Mouse (Mus musculus) heart, embryonic 12.5 days (tissue): ENCODE data around the gene Sept9. TPM values are rescaled to one million over a fixed set of nuclear protein-coding genes. Genes with fewer than 3 reads are reported as not detected.

Experiments used
- ATAC-seq: fragments of 200-750 bp; cut with Nextera tagmentation; 2 replicates; pipeline ENCODE4 v1.8.0; 2017; ENCODE audit warnings: moderate TSS enrichment, moderate library complexity; ENCODE audit not compliant: insufficient number of reproducible peaks, low FRiP score
- H3K27ac ChIP-seq: fragments of 300-500 bp; sonication (generic); 2 replicates; pipeline ENCODE4 v1.5.1; 2016; ENCODE audit warnings: mild to moderate bottlenecking, moderate library complexity; ENCODE audit not compliant: poor library complexity, severe bottlenecking
- H3K27me3 ChIP-seq: fragments of 300-500 bp; sonication (generic); replicated peaks from 2 replicates; pipeline ENCODE4 v1.6.1; 2016; ENCODE audit warnings: mild to moderate bottlenecking, moderate library complexity
- H3K36me3 ChIP-seq: fragments of 300-500 bp; sonication (generic); 2 replicates; pipeline ENCODE4 v1.6.1; 2016; ENCODE audit warnings: mild to moderate bottlenecking, moderate library complexity
- H3K4me1 ChIP-seq: fragments of 300-500 bp; sonication (generic); replicated peaks from 2 replicates; pipeline ENCODE4 v1.6.1; 2016; ENCODE audit warnings: mild to moderate bottlenecking
- H3K4me2 ChIP-seq: fragments of 300-500 bp; sonication (generic); 2 replicates; pipeline ENCODE4 v1.6.1; 2016; ENCODE audit warnings: mild to moderate bottlenecking, moderate library complexity
- H3K4me3 ChIP-seq: fragments of 300-500 bp; sonication (generic); 2 replicates; pipeline ENCODE4 v1.5.1; 2016; ENCODE audit warnings: mild to moderate bottlenecking
- H3K9ac ChIP-seq: fragments of 300-500 bp; sonication (generic); 2 replicates; pipeline ENCODE4 v1.6.1; 2016; ENCODE audit warnings: mild to moderate bottlenecking, moderate library complexity
- H3K9me3 ChIP-seq: fragments of 300-500 bp; sonication (generic); replicated peaks from 2 replicates; pipeline ENCODE4 v1.6.1; 2016; ENCODE audit warnings: mild to moderate bottlenecking, moderate library complexity
- WGBS: fragments of 180-500 bp; shearing (Covaris S2); methylation state at CpG from one replicate; pipeline ENCODE4 v1.1.7; 2016; 5-methylcytosine and 5-hydroxymethylcytosine counted together
- polyA plus RNA-seq: library from polyadenylated mRNA; unstranded; fragments of >200 nt; fragmentation: Nextera tagmentation; extraction: Ambion mirVana; gene quantifications from 2 replicates; pipeline ENCODE4 v1.2.1, GENCODE M21; 2016

Sept9 gene
- polyA plus RNA-seq, 1 experiment from 2014 or later: 103 TPM

DNA sequence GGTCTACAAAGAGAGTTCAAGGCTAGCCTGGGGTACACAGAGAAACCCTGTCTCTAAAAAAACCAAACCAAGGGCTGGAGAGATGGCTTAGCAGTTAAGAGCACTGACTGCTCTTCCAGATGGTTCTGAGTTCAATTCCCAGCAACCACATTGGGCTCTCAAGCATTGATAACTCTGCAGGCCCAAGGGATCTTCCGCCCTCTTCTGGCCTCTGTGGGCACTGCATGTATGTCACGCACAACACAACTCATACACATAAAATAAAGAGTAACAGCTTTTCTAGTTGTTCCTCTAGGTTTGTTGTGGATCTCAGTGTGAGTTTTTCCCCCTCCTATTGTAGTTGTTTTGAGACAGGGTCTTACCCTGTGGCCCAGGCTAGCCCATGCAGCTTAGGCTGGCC lies 192.8 kb downstream of the Sept9 start:
- WGBS: 71% methylated on average over 2 of the region's 2 CpGs
- Histone ChIP-seq H3K27ac (no peak overlapping the region), H3K9me3 (no peaks in the 10 kb centered on the region), H3K9ac (no peak overlapping the region), H3K4me1 (peaks cover 35% of the 10 kb centered on the region), H3K36me3 (no peaks in the 10 kb centered on the region), H3K4me2 (no peak overlapping the region), H3K27me3 (peaks cover 38% of the 10 kb centered on the region), H3K4me3 (no peak overlapping the region)
- ATAC-seq: no peak

DNA sequence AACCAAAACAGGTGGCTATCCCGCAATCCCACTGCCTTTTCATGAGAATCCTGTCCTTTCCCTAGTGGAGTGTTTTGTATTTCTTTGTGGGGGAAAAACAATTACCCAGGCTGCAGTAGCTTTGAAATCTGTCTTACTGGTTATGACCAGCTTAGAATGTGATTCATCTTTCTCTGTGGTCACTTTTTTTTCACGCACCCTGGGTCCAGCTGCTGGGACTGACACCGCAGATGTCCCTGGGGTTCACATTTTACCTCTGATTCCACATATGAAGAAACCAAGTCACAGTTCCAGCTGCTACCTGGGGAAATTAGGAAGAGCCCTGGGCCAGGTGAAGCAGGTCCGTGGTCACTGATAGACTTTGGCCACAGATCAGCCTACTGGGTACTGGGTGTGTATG lies 194.3 kb downstream of the Sept9 start:
- no peak overlapping the region for H3K27ac ChIP-seq
- H3K4me2 ChIP-seq: peak overlapping the region; percentile 66; the same call in 1 of the 2 replicates
- peaks cover 34% of the 10 kb centered on the region for H3K4me1 ChIP-seq
- no peaks in the 10 kb centered on the region for H3K36me3 ChIP-seq
- 69% methylated on average over 4 of the region's 4 CpGs for WGBS
- H3K9ac ChIP-seq: no peak overlapping the region
- no peak overlapping the region for H3K4me3 ChIP-seq
- ATAC-seq: no peak
- H3K27me3 ChIP-seq: peaks cover 49% of the 10 kb centered on the region
- H3K9me3 ChIP-seq: no peaks in the 10 kb centered on the region

DNA sequence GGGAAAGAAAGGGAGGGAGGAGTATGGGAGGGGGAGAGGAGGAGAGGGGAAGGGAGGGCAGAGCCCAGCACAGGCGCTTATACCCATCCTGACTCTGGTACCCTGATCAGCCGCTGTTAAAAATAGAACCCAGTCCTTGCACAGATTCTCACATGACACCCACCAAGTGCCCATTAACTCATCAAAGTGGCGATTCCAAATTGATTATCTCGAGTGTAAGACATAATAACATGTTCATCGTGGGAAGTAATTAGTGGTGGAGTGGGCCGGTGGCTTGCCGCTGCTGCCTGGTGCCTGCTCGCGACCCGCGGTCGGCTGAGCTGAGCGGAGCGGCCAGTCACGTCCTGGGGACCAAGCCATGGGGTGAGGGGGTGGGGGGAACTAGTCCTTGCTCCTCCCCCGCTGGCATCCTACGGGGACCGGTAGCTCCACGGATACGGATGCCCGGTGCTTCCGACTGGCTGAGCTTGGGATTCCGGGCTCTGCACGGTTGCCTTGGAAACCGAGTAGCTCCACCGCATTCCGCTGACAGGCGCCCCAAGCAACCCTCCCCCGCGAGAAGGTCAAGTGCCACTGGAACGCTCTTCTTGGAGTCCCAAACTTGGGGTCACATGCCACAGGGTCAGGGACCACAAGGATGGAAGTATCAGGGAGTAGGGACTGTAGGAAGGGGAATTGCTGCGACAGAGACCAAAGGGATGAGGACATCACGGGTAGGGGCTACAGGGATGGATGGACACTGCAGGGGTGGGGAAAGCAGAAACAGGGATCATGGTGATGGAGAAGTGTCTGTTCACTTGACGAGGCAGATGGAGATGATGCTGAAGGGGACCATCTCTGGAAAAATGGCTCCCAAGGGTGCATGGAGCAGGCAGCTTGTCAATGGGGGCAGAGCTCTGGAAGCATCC lies 195.0 kb downstream of the Sept9 start:
- Histone ChIP-seq H3K4me2 (peak overlapping the region; percentile 66), H3K27me3 (peaks cover 56% of the 10 kb centered on the region), H3K36me3 (no peaks in the 10 kb centered on the region), H3K9ac (no peak overlapping the region), H3K9me3 (no peaks in the 10 kb centered on the region), H3K4me1 (peaks cover 34% of the 10 kb centered on the region), H3K4me3 (peak overlapping the region; percentile 30), H3K27ac (no peak overlapping the region)
- WGBS: under 1% methylated on average over 34 of the region's 34 CpGs
- no peak for ATAC-seq

GRCm38 (mm10) chr11:117395228-117395627 lies 195.8 kb downstream of the Sept9 start:
- no peak overlapping the region for H3K27ac ChIP-seq
- H3K9ac ChIP-seq: no peak overlapping the region
- WGBS: 5% methylated on average over 9 of the region's 9 CpGs
- no peak for ATAC-seq
- peaks cover 28% of the 10 kb centered on the region for H3K4me1 ChIP-seq
- peak overlapping the region; percentile 66 for H3K4me2 ChIP-seq
- peaks cover 63% of the 10 kb centered on the region for H3K27me3 ChIP-seq
- H3K4me3 ChIP-seq: no peak overlapping the region
- H3K9me3 ChIP-seq: no peaks in the 10 kb centered on the region
- no peaks in the 10 kb centered on the region for H3K36me3 ChIP-seq

DNA sequence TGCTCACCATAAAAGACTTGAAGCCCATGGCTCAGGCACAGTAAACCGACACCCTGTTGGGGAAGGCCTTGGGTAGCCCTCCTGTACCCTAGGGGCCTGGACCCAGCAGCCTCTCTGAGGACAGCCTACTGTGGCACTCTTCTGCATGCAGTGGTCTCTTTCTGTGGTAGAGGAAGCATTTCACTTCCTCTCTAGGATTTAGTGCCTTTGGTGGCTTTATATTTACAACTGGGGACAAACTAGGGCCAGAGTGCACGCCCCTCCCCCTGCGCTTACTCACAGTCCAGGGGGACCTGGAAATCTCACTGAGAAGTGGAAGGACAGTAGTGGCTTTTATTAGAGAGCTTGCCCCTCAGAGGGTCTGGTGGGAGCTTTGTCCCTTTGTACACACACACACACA lies 197.5 kb downstream of the Sept9 start:
- Histone ChIP-seq H3K4me3 (no peak overlapping the region), H3K9ac (no peak overlapping the region), H3K27me3 (peaks cover 70% of the 10 kb centered on the region), H3K36me3 (no peaks in the 10 kb centered on the region), H3K4me1 (peaks cover 16% of the 10 kb centered on the region), H3K9me3 (0 out of 2 replicates have a peak, but pooled peaks cover 4% of the 10 kb centered on the region), H3K4me2 (no peak overlapping the region), H3K27ac (no peak overlapping the region)
- ATAC-seq: no peak
- WGBS: 77% methylated on average over 3 of the region's 3 CpGs

- WGBS: 23% methylated on average over 4 of the region's 4 CpGs
- Histone ChIP-seq H3K4me2 (no peak overlapping the region), H3K36me3 (no peaks in the 10 kb centered on the region), H3K27me3 (peaks cover 73% of the 10 kb centered on the region), H3K4me1 (peaks cover 16% of the 10 kb centered on the region), H3K9me3 (0 out of 2 replicates have a peak, but pooled peaks cover 4% of the 10 kb centered on the region), H3K4me3 (no peak overlapping the region), H3K9ac (no peak overlapping the region), H3K27ac (no peak overlapping the region)
- no peak for ATAC-seq
These were observed 198.3 kb downstream of the Sept9 start for GRCm38 (mm10) chr11:117397755-117398154.

DNA sequence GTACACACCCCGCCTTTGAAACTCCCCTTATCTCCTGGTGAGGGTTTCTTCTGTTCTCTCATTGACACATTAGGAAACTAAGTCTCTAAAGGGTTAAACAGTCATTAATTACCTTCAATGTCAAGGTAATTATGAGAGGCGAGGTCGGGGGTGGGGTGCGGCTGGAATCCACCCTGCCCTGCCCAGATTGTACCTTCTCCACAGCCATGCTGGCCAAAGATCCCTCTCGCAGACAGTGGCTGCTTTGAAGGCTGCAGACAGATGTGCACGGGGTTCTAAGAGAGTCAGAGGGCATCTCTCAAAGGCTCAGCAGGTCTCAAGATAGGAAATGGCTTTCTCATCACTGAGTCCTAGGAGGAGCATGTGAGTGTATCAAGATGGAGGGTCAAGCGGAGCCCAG lies 198.7 kb downstream of the Sept9 start:
- peaks cover 74% of the 10 kb centered on the region for H3K27me3 ChIP-seq
- no peak for ATAC-seq
- 36% methylated on average over 7 of the region's 7 CpGs for WGBS

DNA sequence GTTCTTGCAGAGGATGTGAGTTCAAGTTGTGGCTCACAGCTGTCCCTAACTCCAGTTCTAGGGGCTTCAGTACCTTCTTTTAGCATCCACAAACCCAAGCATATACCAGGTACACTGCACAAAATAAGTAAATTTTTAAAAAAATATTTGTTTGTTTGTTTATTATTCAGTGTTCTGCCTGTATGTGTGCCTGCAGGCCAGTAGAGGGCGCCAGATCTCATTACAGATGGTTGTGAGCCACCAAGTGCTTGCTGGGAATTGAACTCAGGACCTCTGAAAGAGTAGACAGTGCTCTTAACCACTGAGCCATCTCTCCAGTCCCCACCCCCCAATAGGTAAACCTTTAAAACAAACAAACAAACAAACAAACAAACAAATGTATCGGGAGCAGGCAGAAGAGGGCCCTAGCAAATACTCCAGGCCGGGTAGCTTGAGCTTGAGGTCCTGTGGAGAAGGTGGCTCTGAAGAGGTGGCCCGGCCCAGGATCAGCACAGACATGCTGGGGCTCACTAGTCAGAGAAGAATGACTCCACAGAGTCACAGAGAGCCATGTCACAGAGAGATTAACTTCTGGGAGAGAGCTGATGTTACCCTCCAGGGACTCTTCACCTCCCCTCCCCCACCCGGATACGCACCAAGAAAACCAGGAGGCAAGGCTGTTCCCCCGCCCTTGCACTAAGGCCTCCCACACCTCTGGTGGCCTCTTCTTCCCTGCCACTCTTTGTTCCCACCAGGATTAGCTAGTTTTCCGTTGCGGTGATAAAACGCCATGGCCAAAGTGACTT lies 202.3 kb downstream of the Sept9 start:
- ATAC-seq: no peak
- no peak overlapping the region for H3K9ac ChIP-seq
- H3K36me3 ChIP-seq: no peaks in the 10 kb centered on the region
- WGBS: 81% methylated on average over 10 of the region's 10 CpGs
- H3K27ac ChIP-seq: no peak overlapping the region
- H3K4me2 ChIP-seq: no peak overlapping the region
- peaks cover 2% of the 10 kb centered on the region for H3K4me1 ChIP-seq
- H3K27me3 ChIP-seq: peaks cover 75% of the 10 kb centered on the region
- H3K4me3 ChIP-seq: no peak overlapping the region
- H3K9me3 ChIP-seq: 0 out of 2 replicates have a peak, but pooled peaks cover 4% of the 10 kb centered on the region

More for the DNA sequence above, 198.7 kb downstream of the Sept9 start:
- Histone ChIP-seq H3K4me2 (no peak overlapping the region), H3K27ac (no peak overlapping the region), H3K4me1 (peaks cover 16% of the 10 kb centered on the region), H3K36me3 (no peaks in the 10 kb centered on the region), H3K9me3 (0 out of 2 replicates have a peak, but pooled peaks cover 4% of the 10 kb centered on the region), H3K4me3 (no peak overlapping the region), H3K9ac (no peak overlapping the region)

DNA sequence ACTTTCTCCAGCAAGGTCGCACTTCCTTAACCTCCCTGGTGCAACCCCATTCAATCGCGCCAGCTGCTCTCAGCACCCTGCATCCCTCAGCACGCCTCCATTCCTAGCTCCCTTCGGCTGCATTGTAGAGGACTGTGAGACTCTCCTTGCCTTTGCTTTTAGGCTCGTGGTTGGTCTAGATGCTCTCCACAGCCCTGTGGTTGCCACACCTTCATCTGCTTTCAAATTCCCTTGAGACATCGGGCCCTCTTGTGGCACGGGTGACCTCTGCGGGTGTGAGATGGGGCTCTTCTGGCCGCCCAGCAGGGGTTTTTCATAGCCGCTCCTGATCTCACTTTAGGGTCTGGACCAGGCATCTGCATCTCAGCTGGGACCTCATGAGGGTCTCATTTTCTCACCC lies 203.1 kb downstream of the Sept9 start:
- ATAC-seq: no peak
- peaks cover 10% of the 10 kb centered on the region for H3K4me1 ChIP-seq
- H3K9me3 ChIP-seq: 0 out of 2 replicates have a peak, but pooled peaks cover 4% of the 10 kb centered on the region
- no peak overlapping the region for H3K27ac ChIP-seq
- H3K4me3 ChIP-seq: no peak overlapping the region
- no peaks in the 10 kb centered on the region for H3K36me3 ChIP-seq
- H3K9ac ChIP-seq: no peak overlapping the region
- H3K27me3 ChIP-seq: peaks cover 72% of the 10 kb centered on the region
- H3K4me2 ChIP-seq: no peak overlapping the region
- 70% methylated on average over 11 of the region's 11 CpGs for WGBS

DNA sequence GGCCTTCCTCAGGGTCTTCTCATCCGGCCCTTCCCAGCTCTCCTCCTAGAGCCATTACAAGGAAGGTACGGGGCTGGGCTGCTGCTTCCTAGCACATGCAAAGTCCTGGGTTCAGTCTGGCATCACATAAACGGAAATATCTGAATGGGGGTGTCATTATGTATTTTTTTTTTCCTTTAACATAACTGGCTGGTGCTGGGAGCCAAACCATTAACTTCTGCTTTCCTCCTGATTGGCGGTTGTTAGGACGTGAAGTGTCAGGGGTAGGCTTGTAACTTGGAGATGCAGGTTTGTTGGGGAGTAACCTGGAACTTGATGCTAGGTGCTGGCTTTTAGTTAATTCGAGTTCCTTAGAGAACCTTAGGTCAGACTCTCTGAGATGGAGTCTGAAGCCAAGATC lies 203.6 kb downstream of the Sept9 start:
- Histone ChIP-seq H3K4me2 (no peak overlapping the region), H3K4me3 (no peak overlapping the region), H3K9ac (no peak overlapping the region), H3K27me3 (peaks cover 67% of the 10 kb centered on the region), H3K36me3 (no peaks in the 10 kb centered on the region), H3K4me1 (peaks cover 14% of the 10 kb centered on the region), H3K27ac (no peak overlapping the region), H3K9me3 (0 out of 2 replicates have a peak, but pooled peaks cover 4% of the 10 kb centered on the region)
- 83% methylated on average over 6 of the region's 6 CpGs for WGBS
- no peak for ATAC-seq

- Histone ChIP-seq H3K4me1 (peaks cover 18% of the 10 kb centered on the region), H3K36me3 (no peaks in the 10 kb centered on the region), H3K27ac (no peak overlapping the region), H3K27me3 (peaks cover 66% of the 10 kb centered on the region), H3K4me2 (no peak overlapping the region), H3K9ac (no peak overlapping the region), H3K4me3 (no peak overlapping the region), H3K9me3 (0 out of 2 replicates have a peak, but pooled peaks cover 4% of the 10 kb centered on the region)
- 41% methylated on average over 7 of the region's 7 CpGs for WGBS
- no peak for ATAC-seq
These were observed 204.3 kb downstream of the Sept9 start for GRCm38 (mm10) chr11:117403781-117404180.
